Mouse (Mus musculus): ENCODE measurements around the gene Cables2.

Gene Cables2

GRCm38 (mm10) chr2:180254436-180255209, 18.7 kb downstream of the Cables2 start:
- DNase-seq = no peak

GRCm38 (mm10) chr2:180251838-180252237, 21.5 kb downstream of the Cables2 start:
- no peak for DNase-seq

GRCm38 (mm10) chr2:180250930-180251611, 22.2 kb downstream of the Cables2 start:
- peak; percentile 83 for DNase-seq

GRCm38 (mm10) chr2:180248947-180249660, 24.2 kb downstream of the Cables2 start:
- DNase-seq = no peak

GRCm38 (mm10) chr2:180247916-180248315, 25.4 kb downstream of the Cables2 start:
- no peak for DNase-seq

GRCm38 (mm10) chr2:180243108-180243507, 30.2 kb downstream of the Cables2 start:
- DNase-seq = no peak

GRCm38 (mm10) chr2:180238591-180238990, 34.7 kb downstream of the Cables2 start:
- DNase-seq = no peak

GRCm38 (mm10) chr2:180237601-180238345, 35.5 kb downstream of the Cables2 start:
- DNase-seq = no peak

- no peak for DNase-seq
Measured at GRCm38 (mm10) chr2:180236930-180237329, 36.4 kb downstream of the Cables2 start.

GRCm38 (mm10) chr2:180236500-180236899, 36.8 kb downstream of the Cables2 start:
- DNase-seq = no peak

GRCm38 (mm10) chr2:180235788-180236187, 37.5 kb downstream of the Cables2 start:
- DNase-seq = no peak

- DNase-seq = no peak
Measured at GRCm38 (mm10) chr2:180234980-180235379, 38.3 kb downstream of the Cables2 start.

GRCm38 (mm10) chr2:180234353-180234752, 38.9 kb downstream of the Cables2 start:
- DNase-seq = no peak

GRCm38 (mm10) chr2:180233101-180233904, 40.0 kb downstream of the Cables2 start:
- no peak for DNase-seq

GRCm38 (mm10) chr2:180230482-180230881, 42.8 kb downstream of the Cables2 start:
- no peak for DNase-seq

GRCm38 (mm10) chr2:180229129-180229528, 44.2 kb downstream of the Cables2 start:
- no peak for DNase-seq

- no peak for DNase-seq
Measured at GRCm38 (mm10) chr2:180228592-180228991, 44.7 kb downstream of the Cables2 start.

- no peak for DNase-seq
Measured at GRCm38 (mm10) chr2:180228060-180228458, 45.2 kb downstream of the Cables2 start.

GRCm38 (mm10) chr2:180227262-180228059, 45.8 kb downstream of the Cables2 start:
- DNase-seq = no peak

- peak; percentile 24 for DNase-seq
Measured at GRCm38 (mm10) chr2:180225762-180226378, 47.4 kb downstream of the Cables2 start, which contains the start of gene Lama5. Gene Lama5 (minus strand): TSS chr2:180225859.
